Mouse (Mus musculus): ENCODE results near the gene Tbc1d22a. TPM values are rescaled to one million over a fixed set of nuclear protein-coding genes. Genes with fewer than 3 reads are reported as not detected.

The Tbc1d22a gene
- polyA plus RNA-seq, 1 experiment, result 19.5 TPM

GRCm38 (mm10) chr15:86168941-86169816, 45.1 kb upstream of the Tbc1d22a start:
- H3K27ac ChIP-seq (ENCODE audit: control insufficient read depth, insufficient read depth, low read depth, low read length), result peak overlapping the region; percentile 45; the same call in 1 of the 2 replicates
- no peak overlapping the region for H3K4me3 ChIP-seq (ENCODE audit: control insufficient read depth, low read depth, low read length)
- H3K36me3 ChIP-seq (ENCODE audit: control insufficient read depth, insufficient read depth, low read length), result peaks cover 2% of the 10 kb centered on the region; the same call in 1 of the 2 replicates
- no peaks in the 10 kb centered on the region for H3K27me3 ChIP-seq (ENCODE audit: control insufficient read depth, insufficient read depth, low read length)
- no peak for TF ChIP-seq CTCF (IDR thresholded peaks at IDR 0.05; ENCODE audit: control insufficient read depth, insufficient read depth, insufficient replicate concordance, low read depth, low read length)
- no peak for TF ChIP-seq POLR2A (IDR thresholded peaks at IDR 0.05; ENCODE audit: control insufficient read depth, low read depth, low read length)
- H3K4me1 ChIP-seq (ENCODE audit: control insufficient read depth, insufficient read depth, low read length), result peaks cover 16% of the 10 kb centered on the region

- Histone ChIP-seq H3K4me3 (ENCODE audit: control insufficient read depth, low read depth, low read length) (no peak overlapping the region), H3K36me3 (ENCODE audit: control insufficient read depth, insufficient read depth, low read length) (peaks cover 1% of the 10 kb centered on the region; the same call in 1 of the 2 replicates), H3K4me1 (ENCODE audit: control insufficient read depth, insufficient read depth, low read length) (peaks cover 15% of the 10 kb centered on the region), H3K27ac (ENCODE audit: control insufficient read depth, insufficient read depth, low read depth, low read length) (0 out of 2 replicates have a peak overlapping the region, but pooled peaks have one; percentile 8), H3K27me3 (ENCODE audit: control insufficient read depth, insufficient read depth, low read length) (no peaks in the 10 kb centered on the region)
- TF ChIP-seq POLR2A (IDR thresholded peaks at IDR 0.05; ENCODE audit: control insufficient read depth, low read depth, low read length), result no peak
- TF ChIP-seq CTCF (IDR thresholded peaks at IDR 0.05; ENCODE audit: control insufficient read depth, insufficient read depth, insufficient replicate concordance, low read depth, low read length), result no peak
These were observed 44.5 kb upstream of the Tbc1d22a start for GRCm38 (mm10) chr15:86169817-86170110.

- TF ChIP-seq CTCF (IDR thresholded peaks at IDR 0.05; ENCODE audit: control insufficient read depth, insufficient read depth, insufficient replicate concordance, low read depth, low read length), result no peak
- TF ChIP-seq POLR2A (IDR thresholded peaks at IDR 0.05; ENCODE audit: control insufficient read depth, low read depth, low read length), result no peak
- no peak overlapping the region for H3K27ac ChIP-seq (ENCODE audit: control insufficient read depth, insufficient read depth, low read depth, low read length)
These were observed 42.9 kb upstream of the Tbc1d22a start for GRCm38 (mm10) chr15:86171316-86171715.

GRCm38 (mm10) chr15:86172124-86172523, 42.1 kb upstream of the Tbc1d22a start:
- Histone ChIP-seq H3K27me3 (ENCODE audit: control insufficient read depth, insufficient read depth, low read length) (no peaks in the 10 kb centered on the region), H3K4me1 (ENCODE audit: control insufficient read depth, insufficient read depth, low read length) (peaks cover 8% of the 10 kb centered on the region), H3K4me3 (ENCODE audit: control insufficient read depth, low read depth, low read length) (no peak overlapping the region), H3K36me3 (ENCODE audit: control insufficient read depth, insufficient read depth, low read length) (no peaks in the 10 kb centered on the region), H3K27ac (ENCODE audit: control insufficient read depth, insufficient read depth, low read depth, low read length) (peak overlapping the region; percentile 23; the same call in 1 of the 2 replicates)
- no peak for TF ChIP-seq POLR2A (IDR thresholded peaks at IDR 0.05; ENCODE audit: control insufficient read depth, low read depth, low read length)
- no peak for TF ChIP-seq CTCF (IDR thresholded peaks at IDR 0.05; ENCODE audit: control insufficient read depth, insufficient read depth, insufficient replicate concordance, low read depth, low read length)

More at GRCm38 (mm10) chr15:86171316-86171715, 42.9 kb upstream of the Tbc1d22a start:
- Histone ChIP-seq H3K4me1 (ENCODE audit: control insufficient read depth, insufficient read depth, low read length) (peaks cover 7% of the 10 kb centered on the region), H3K36me3 (ENCODE audit: control insufficient read depth, insufficient read depth, low read length) (no peaks in the 10 kb centered on the region), H3K27me3 (ENCODE audit: control insufficient read depth, insufficient read depth, low read length) (no peaks in the 10 kb centered on the region), H3K4me3 (ENCODE audit: control insufficient read depth, low read depth, low read length) (no peak overlapping the region)

GRCm38 (mm10) chr15:86172526-86172925, 41.7 kb upstream of the Tbc1d22a start:
- H3K4me1 ChIP-seq (ENCODE audit: control insufficient read depth, insufficient read depth, low read length), result peaks cover 10% of the 10 kb centered on the region
- H3K36me3 ChIP-seq (ENCODE audit: control insufficient read depth, insufficient read depth, low read length), result no peaks in the 10 kb centered on the region

GRCm38 (mm10) chr15:86173136-86173985, 40.9 kb upstream of the Tbc1d22a start:
- no peaks in the 10 kb centered on the region for H3K27me3 ChIP-seq (ENCODE audit: control insufficient read depth, insufficient read depth, low read length)
- H3K27ac ChIP-seq (ENCODE audit: control insufficient read depth, insufficient read depth, low read depth, low read length), result peak overlapping the region; percentile 45; the same call in 1 of the 2 replicates
- peaks cover 13% of the 10 kb centered on the region for H3K4me1 ChIP-seq (ENCODE audit: control insufficient read depth, insufficient read depth, low read length)
- no peak overlapping the region for H3K4me3 ChIP-seq (ENCODE audit: control insufficient read depth, low read depth, low read length)
- TF ChIP-seq CTCF (IDR thresholded peaks at IDR 0.05; ENCODE audit: control insufficient read depth, insufficient read depth, insufficient replicate concordance, low read depth, low read length), result no peak
- no peak for TF ChIP-seq POLR2A (IDR thresholded peaks at IDR 0.05; ENCODE audit: control insufficient read depth, low read depth, low read length)
- no peaks in the 10 kb centered on the region for H3K36me3 ChIP-seq (ENCODE audit: control insufficient read depth, insufficient read depth, low read length)

More at GRCm38 (mm10) chr15:86172526-86172925, 41.7 kb upstream of the Tbc1d22a start:
- Histone ChIP-seq H3K27me3 (ENCODE audit: control insufficient read depth, insufficient read depth, low read length) (no peaks in the 10 kb centered on the region), H3K4me3 (ENCODE audit: control insufficient read depth, low read depth, low read length) (no peak overlapping the region), H3K27ac (ENCODE audit: control insufficient read depth, insufficient read depth, low read depth, low read length) (no peak overlapping the region)
- TF ChIP-seq CTCF (IDR thresholded peaks at IDR 0.05; ENCODE audit: control insufficient read depth, insufficient read depth, insufficient replicate concordance, low read depth, low read length) (no peak), POLR2A (IDR thresholded peaks at IDR 0.05; ENCODE audit: control insufficient read depth, low read depth, low read length) (no peak)

Data from testis, adult 2 months (tissue).